Mouse (Mus musculus) hindbrain, embryonic 11.5 days (tissue): ENCODE results near the gene Hoxa7. TPM values are rescaled to one million over a fixed set of nuclear protein-coding genes. Genes with fewer than 3 reads are reported as not detected.
A peak's percentile ranks its signal among the peaks of the same experiment; 100 is the strongest.

ENCODE experiments used
- ATAC-seq: fragments of 200-750 bp; cut with Nextera tagmentation; 2 replicates; pipeline ENCODE4 v1.8.0; 2017; ENCODE audit warnings: mild to moderate bottlenecking, moderate TSS enrichment, moderate library complexity; ENCODE audit not compliant: low FRiP score
- DNase-seq: peaks from one replicate; pipeline ENCODE4 v3.0.0-alpha.2; 2015; ENCODE audit warnings: low spot score
- H3K27ac ChIP-seq: fragments of 300-500 bp; sonication (generic); 2 replicates; pipeline ENCODE4 v1.5.1; 2014; ENCODE audit warnings: mild to moderate bottlenecking, low read depth, low read length
- H3K27me3 ChIP-seq: fragments of 300-500 bp; sonication (generic); 2 replicates; pipeline ENCODE4 v1.6.1; 2014; ENCODE audit warnings: mild to moderate bottlenecking, low read length, moderate library complexity, mixed read lengths; ENCODE audit not compliant: control insufficient read depth, insufficient read depth
- H3K36me3 ChIP-seq: fragments of 300-500 bp; sonication (generic); 2 replicates; pipeline ENCODE4 v1.6.1; 2014; ENCODE audit warnings: mild to moderate bottlenecking, low read length, moderate library complexity, mixed read lengths; ENCODE audit not compliant: control insufficient read depth, insufficient read depth
- H3K4me1 ChIP-seq: fragments of 300-500 bp; sonication (generic); replicated peaks from 2 replicates; pipeline ENCODE4 v1.6.1; 2014; ENCODE audit warnings: low read length, mixed read lengths; ENCODE audit not compliant: control insufficient read depth, insufficient read depth
- H3K4me2 ChIP-seq: fragments of 300-500 bp; sonication (generic); replicated peaks from 2 replicates; pipeline ENCODE4 v1.6.1; 2014; ENCODE audit warnings: mild to moderate bottlenecking, low read depth, low read length
- H3K4me3 ChIP-seq: fragments of 300-500 bp; sonication (generic); 2 replicates; pipeline ENCODE4 v1.5.1; 2014; ENCODE audit warnings: low read depth, low read length
- H3K9ac ChIP-seq: fragments of 300-500 bp; sonication (generic); 2 replicates; pipeline ENCODE4 v1.6.1; 2014; ENCODE audit warnings: low read depth, low read length
- H3K9me3 ChIP-seq: fragments of 300-500 bp; sonication (generic); 2 replicates; pipeline ENCODE4 v1.6.1; 2016; ENCODE audit warnings: low read length; ENCODE audit not compliant: control insufficient read depth
- WGBS: fragments of 180-500 bp; shearing (Covaris S2); extraction: QIAGEN DNeasy Blood & Tissue Kit; methylation state at CpG from one replicate; pipeline ENCODE4 v1.1.7; 2014; 5-methylcytosine and 5-hydroxymethylcytosine counted together
- polyA plus RNA-seq: library from polyadenylated mRNA; unstranded; fragments of >200 nt; fragmentation: Nextera tagmentation; extraction: Ambion mirVana; gene quantifications from 2 replicates; pipeline ENCODE4 v1.2.1, GENCODE M21; 2014

The Hoxa7 gene
- polyA plus RNA-seq, 1 experiment from 2014 or later: 0.34 TPM

DNA sequence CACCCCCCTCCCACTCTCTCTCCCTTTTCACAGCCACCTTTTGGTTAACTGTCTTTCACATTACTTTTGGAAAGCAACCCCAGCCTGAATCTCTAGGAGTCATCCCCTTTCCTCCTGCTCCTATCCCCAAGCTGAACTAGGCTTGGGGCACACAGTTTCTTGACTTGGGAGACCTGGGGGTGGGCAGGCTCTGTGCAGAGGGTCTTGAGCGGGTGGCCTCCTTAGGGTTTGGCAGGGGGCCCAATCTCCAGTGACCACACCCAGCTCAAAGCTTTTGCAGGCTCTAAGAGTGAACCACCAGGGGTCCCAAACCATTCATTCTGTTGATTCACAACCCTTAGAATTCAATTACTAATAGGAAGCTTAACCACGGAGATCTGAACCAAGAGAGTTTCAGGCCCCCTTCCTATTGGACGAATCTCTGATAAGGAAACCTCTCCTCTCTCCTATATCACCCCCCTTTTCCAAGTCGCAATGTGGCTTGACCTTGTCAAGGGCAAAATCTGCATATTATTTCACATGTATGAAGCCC lies 21.2 kb upstream of the Hoxa7 start:
- Histone ChIP-seq H3K36me3 (no peaks in the 10 kb centered on the region), H3K27me3 (peaks cover 90% of the 10 kb centered on the region), H3K27ac (no peak overlapping the region), H3K9me3 (no peaks in the 10 kb centered on the region), H3K4me2 (no peak overlapping the region), H3K4me3 (no peak overlapping the region), H3K9ac (no peak overlapping the region), H3K4me1 (peaks cover 2% of the 10 kb centered on the region; the same call in 1 of the 2 replicates)
- WGBS: 5% methylated on average over 4 of the region's 4 CpGs
- DNase-seq (no peak), ATAC-seq (no peak)

DNA sequence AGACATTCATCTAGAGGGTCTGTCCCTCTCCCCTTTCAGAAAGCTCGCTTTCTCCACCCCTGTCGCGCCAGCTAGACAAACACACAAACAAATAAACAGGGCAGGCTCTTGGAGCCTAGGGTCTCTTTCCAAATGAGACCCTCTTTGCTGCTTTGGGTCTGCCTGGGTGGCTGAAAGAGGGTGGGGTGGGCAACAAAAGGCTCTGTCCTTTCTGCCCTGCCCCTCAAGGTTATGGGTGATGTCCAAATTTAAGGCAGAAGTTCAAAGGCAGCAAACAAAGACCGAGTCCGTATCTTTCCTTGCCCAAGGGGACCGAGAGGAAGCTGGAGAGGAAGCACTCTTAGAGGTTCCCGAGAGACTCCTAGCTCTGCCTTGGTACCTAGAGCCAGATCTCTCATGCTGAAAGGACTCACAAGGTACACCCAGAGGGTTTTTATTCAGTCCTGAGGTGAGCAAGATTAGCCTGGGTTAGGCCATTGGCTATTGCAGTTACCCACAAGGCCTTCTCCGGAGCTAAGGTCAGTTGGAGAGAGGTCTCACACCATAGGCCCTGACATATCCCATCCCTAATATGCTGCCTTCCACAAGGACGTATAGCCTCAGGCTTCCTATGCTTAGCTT lies 19.5 kb upstream of the Hoxa7 start:
- H3K27me3 ChIP-seq: peaks cover 92% of the 10 kb centered on the region
- no peak overlapping the region for H3K9ac ChIP-seq
- H3K4me3 ChIP-seq: no peak overlapping the region
- ATAC-seq: no peak
- DNase-seq: peak; percentile 61
- H3K4me1 ChIP-seq: no peaks in the 10 kb centered on the region; the same call in 1 of the 2 replicates
- no peak overlapping the region for H3K27ac ChIP-seq
- under 1% methylated on average over 9 of the region's 9 CpGs for WGBS
- no peak overlapping the region for H3K4me2 ChIP-seq
- no peaks in the 10 kb centered on the region for H3K9me3 ChIP-seq
- no peaks in the 10 kb centered on the region for H3K36me3 ChIP-seq

GRCm38 (mm10) chr6:52240389-52241000 lies 18.8 kb upstream of the Hoxa7 start, which contains the start of gene Hoxa10:
Gene Hoxa10, minus strand, starts transcription at chr6:52240854.
- WGBS: 1% methylated on average over 35 of the region's 35 CpGs
- DNase-seq (peak; percentile 61), ATAC-seq (no peak)
- no peak within 1 kb of the TSS for H3K4me2 ChIP-seq
- H3K4me1 ChIP-seq: no peaks in the 10 kb centered on the region
- no peak within 1 kb of the TSS for H3K9ac ChIP-seq
- peaks cover 92% of the 10 kb centered on the region for H3K27me3 ChIP-seq
- H3K27ac ChIP-seq: no peak within 1 kb of the TSS
- H3K9me3 ChIP-seq: no peaks in the 10 kb centered on the region
- H3K36me3 ChIP-seq: no peaks in the 10 kb centered on the region
- H3K4me3 ChIP-seq: no peak within 1 kb of the TSS

DNA sequence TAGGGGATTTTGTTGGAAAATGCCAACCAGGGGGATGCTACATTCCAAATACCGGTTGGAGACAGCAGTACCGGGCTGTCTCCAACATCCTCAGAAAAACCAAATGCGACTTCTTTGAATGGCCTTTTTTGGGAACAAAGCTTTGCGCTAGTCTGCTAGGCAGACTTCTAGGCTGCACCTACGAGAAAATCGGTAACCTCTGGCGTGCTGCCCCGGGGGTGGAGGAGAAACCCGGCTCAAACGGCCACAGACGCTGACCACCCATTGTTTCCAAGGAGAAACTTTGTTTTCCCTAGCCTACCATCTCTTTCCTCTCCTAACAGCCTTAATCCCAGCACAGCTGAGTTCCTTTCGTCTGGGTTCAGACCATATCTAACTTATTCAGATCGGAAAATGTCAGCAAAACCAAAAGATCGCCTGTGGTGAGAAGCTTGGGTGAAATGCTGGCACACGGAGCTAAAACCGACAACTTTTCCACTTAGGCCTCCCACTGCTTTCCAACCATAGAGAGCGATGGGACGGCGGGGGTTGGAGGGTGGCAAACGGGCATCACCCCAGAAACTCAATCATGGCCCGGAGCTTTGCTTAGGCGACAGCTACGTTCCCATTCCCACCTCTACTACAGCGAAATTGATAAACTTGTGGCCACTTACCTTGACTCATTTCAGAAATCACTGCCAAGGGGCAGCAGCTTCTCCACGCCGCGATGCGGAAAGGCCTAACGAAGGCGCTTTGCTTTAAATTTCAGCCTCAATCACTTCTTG lies 18.2 kb upstream of the Hoxa7 start:
- no peak overlapping the region for H3K4me2 ChIP-seq
- no peak overlapping the region for H3K9ac ChIP-seq
- H3K4me1 ChIP-seq: no peaks in the 10 kb centered on the region
- no peaks in the 10 kb centered on the region for H3K36me3 ChIP-seq
- DNase-seq: peak; percentile 62
- ATAC-seq: no peak
- H3K4me3 ChIP-seq: no peak overlapping the region
- no peaks in the 10 kb centered on the region for H3K9me3 ChIP-seq
- peaks cover 92% of the 10 kb centered on the region for H3K27me3 ChIP-seq
- WGBS: 1% methylated on average over 30 of the region's 30 CpGs
- H3K27ac ChIP-seq: no peak overlapping the region

DNA sequence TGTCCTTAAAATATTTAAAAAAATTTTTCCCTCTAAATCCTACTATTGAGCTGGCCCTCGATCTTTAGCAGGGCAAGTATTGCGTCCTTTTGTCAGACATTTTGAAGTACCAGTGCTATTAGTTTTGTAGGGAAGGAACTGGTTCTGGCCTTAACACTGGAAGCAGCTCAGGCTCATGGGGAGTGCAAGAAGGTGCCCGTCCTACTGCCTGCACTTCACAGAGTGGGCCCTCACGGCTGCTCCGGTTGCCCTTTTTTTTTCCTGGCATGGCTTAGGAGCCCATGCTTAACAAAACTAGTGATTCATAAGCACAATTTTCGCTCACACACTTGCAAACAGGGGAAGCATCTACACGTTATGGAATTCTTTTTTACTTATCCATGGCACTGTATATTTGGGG lies 17.3 kb upstream of the Hoxa7 start:
- Histone ChIP-seq H3K27ac (no peak overlapping the region), H3K4me3 (no peak overlapping the region), H3K9ac (no peak overlapping the region), H3K4me2 (no peak overlapping the region), H3K4me1 (0 out of 2 replicates have a peak, but pooled peaks cover 3% of the 10 kb centered on the region), H3K27me3 (peaks cover 94% of the 10 kb centered on the region), H3K9me3 (no peaks in the 10 kb centered on the region), H3K36me3 (no peaks in the 10 kb centered on the region)
- DNase-seq: peak; percentile 63
- no peak for ATAC-seq
- under 1% methylated on average over 7 of the region's 7 CpGs for WGBS

DNA sequence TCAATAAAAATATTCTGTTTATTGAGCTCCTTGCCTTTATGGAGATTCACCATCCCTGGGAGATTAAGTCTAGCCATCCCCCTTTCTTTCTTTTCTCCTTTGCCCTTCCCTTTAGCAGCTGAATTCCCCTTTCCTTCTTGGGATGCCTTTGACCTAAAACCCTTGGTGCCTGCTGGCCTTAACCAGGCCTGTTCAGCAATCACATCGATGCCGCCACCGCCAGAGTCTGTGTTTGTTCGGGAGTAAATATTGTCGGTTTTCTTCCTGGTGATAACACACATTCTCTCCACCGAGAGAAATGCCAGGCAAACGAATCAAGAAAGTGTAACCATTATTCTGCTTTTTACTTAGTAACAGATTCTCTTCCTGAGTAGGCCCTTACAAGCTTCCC lies 16.5 kb upstream of the Hoxa7 start:
- H3K27me3 ChIP-seq: peaks cover 94% of the 10 kb centered on the region
- H3K36me3 ChIP-seq: no peaks in the 10 kb centered on the region
- peak; percentile 64 for DNase-seq
- 3% methylated on average over 7 of the region's 7 CpGs for WGBS
- no peak for ATAC-seq
- 0 out of 2 replicates have a peak, but pooled peaks cover 3% of the 10 kb centered on the region for H3K4me1 ChIP-seq
- H3K9ac ChIP-seq: no peak overlapping the region
- no peak overlapping the region for H3K27ac ChIP-seq
- H3K4me3 ChIP-seq: no peak overlapping the region
- no peak overlapping the region for H3K4me2 ChIP-seq
- no peaks in the 10 kb centered on the region for H3K9me3 ChIP-seq

- no peak overlapping the region for H3K4me3 ChIP-seq
- ATAC-seq (no peak), DNase-seq (peak; percentile 58)
- 9% methylated on average over 10 of the region's 10 CpGs for WGBS
- H3K4me1 ChIP-seq: 0 out of 2 replicates have a peak, but pooled peaks cover 3% of the 10 kb centered on the region
- no peaks in the 10 kb centered on the region for H3K36me3 ChIP-seq
- H3K27ac ChIP-seq: no peak overlapping the region
- no peak overlapping the region for H3K9ac ChIP-seq
- peaks cover 94% of the 10 kb centered on the region for H3K27me3 ChIP-seq
- H3K4me2 ChIP-seq: no peak overlapping the region
- no peaks in the 10 kb centered on the region for H3K9me3 ChIP-seq
These were observed 15.9 kb upstream of the Hoxa7 start for GRCm38 (mm10) chr6:52237346-52238154.

DNA sequence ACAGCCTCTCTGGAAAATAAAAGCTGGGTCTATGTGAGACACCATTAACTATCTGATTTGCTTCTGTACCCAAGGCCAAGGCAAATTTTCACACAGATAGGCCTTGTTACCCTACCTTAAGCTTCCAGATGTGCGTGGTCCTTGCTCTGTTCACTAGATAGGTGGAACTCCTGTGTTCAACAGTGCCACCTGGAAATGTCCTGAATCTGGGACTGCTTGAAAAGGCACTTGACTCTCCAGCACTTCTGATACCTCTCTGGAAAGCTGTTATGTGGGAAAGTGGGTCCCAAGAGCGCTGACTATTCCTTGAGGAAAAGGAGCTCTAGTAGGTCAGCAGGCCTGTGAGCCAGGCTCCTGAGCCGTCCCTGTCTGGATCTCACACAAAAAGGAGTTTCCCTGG lies 15.2 kb upstream of the Hoxa7 start:
- ATAC-seq (no peak), DNase-seq (no peak)
- 0 out of 2 replicates have a peak, but pooled peaks cover 3% of the 10 kb centered on the region for H3K4me1 ChIP-seq
- no peak overlapping the region for H3K9ac ChIP-seq
- no peaks in the 10 kb centered on the region for H3K9me3 ChIP-seq
- 6% methylated on average over 3 of the region's 3 CpGs for WGBS
- no peak overlapping the region for H3K4me2 ChIP-seq
- H3K4me3 ChIP-seq: no peak overlapping the region
- H3K27me3 ChIP-seq: peaks cover 94% of the 10 kb centered on the region
- H3K36me3 ChIP-seq: no peaks in the 10 kb centered on the region
- no peak overlapping the region for H3K27ac ChIP-seq
